Mouse (Mus musculus) hindbrain, embryonic 16.5 days (tissue): Measurements from ENCODE around the gene Rab44. TPM values are rescaled to one million over a fixed set of nuclear protein-coding genes. Genes with fewer than 3 reads are reported as not detected.
"Not testable (repeated sequence)": the region's sequence is repeated elsewhere in the genome, so short reads cannot be mapped to it uniquely, and the experiment has no call there.

Source experiments
- ATAC-seq: fragments of 200-750 bp; cut with Nextera tagmentation; 2 replicates; pipeline ENCODE4 v1.8.0; 2017; ENCODE audit warnings: moderate TSS enrichment, moderate library complexity
- H3K27ac ChIP-seq: fragments of 300-500 bp; sonication (generic); 2 replicates; pipeline ENCODE4 v1.5.1; 2014; ENCODE audit warnings: low read depth, mild to moderate bottlenecking, control low read depth, low read length, moderate library complexity
- H3K27me3 ChIP-seq: fragments of 300-500 bp; sonication (generic); replicated peaks from 2 replicates; pipeline ENCODE4 v1.6.1; 2014; ENCODE audit warnings: low read length; ENCODE audit not compliant: control insufficient read depth, insufficient read depth
- H3K36me3 ChIP-seq: fragments of 300-500 bp; sonication (generic); 2 replicates; pipeline ENCODE4 v1.6.1; 2014; ENCODE audit warnings: mild to moderate bottlenecking, low read length, moderate library complexity, mixed read lengths; ENCODE audit not compliant: control insufficient read depth, insufficient read depth
- H3K4me1 ChIP-seq: fragments of 300-500 bp; sonication (generic); 2 replicates; pipeline ENCODE4 v1.6.1; 2014; ENCODE audit warnings: low read depth, low read length; ENCODE audit not compliant: control insufficient read depth, insufficient read depth
- H3K4me2 ChIP-seq: fragments of 300-500 bp; sonication (generic); 2 replicates; pipeline ENCODE4 v1.6.1; 2014; ENCODE audit warnings: mild to moderate bottlenecking, low read length, control low read depth, moderate library complexity
- H3K4me3 ChIP-seq: fragments of 300-500 bp; sonication (generic); 2 replicates; pipeline ENCODE4 v1.5.1; 2014; ENCODE audit warnings: mild to moderate bottlenecking, low read length, control low read depth, moderate library complexity
- H3K9ac ChIP-seq: fragments of 300-500 bp; sonication (generic); 2 replicates; pipeline ENCODE4 v1.6.1; 2014; ENCODE audit warnings: low read depth, mild to moderate bottlenecking, control low read depth, low read length, moderate library complexity
- H3K9me3 ChIP-seq: fragments of 300-500 bp; sonication (generic); 2 replicates; pipeline ENCODE4 v1.6.1; 2014; ENCODE audit warnings: mild to moderate bottlenecking, low read length, moderate library complexity; ENCODE audit not compliant: control insufficient read depth
- WGBS: fragments of 180-500 bp; shearing (Covaris S2); extraction: QIAGEN DNeasy Blood & Tissue Kit; methylation state at CpG from one replicate; pipeline ENCODE4 v1.1.7; 2014; 5-methylcytosine and 5-hydroxymethylcytosine counted together
- polyA plus RNA-seq: library from polyadenylated mRNA; unstranded; fragments of >200 nt; fragmentation: Nextera tagmentation; extraction: Ambion mirVana; gene quantifications from 2 replicates; pipeline ENCODE4 v1.2.1, GENCODE M21; 2015

The Rab44 gene
- polyA plus RNA-seq, 1 experiment from 2014 or later: 0.06 TPM

- Histone ChIP-seq H3K27ac (peak overlapping the region; percentile 41), H3K36me3 (peaks cover 14% of the 10 kb centered on the region), H3K4me3 (peak overlapping the region; percentile 55), H3K9me3 (no peaks in the 10 kb centered on the region), H3K27me3 (no peaks in the 10 kb centered on the region), H3K4me2 (peak overlapping the region; percentile 55), H3K4me1 (peaks cover 2% of the 10 kb centered on the region; the same call in 1 of the 2 replicates), H3K9ac (peak overlapping the region; percentile 74)
- WGBS: 0% methylated on average over 44 of the region's 44 CpGs
- peak; percentile 90 for ATAC-seq
These were observed 18.7 kb upstream of the Rab44 start for GRCm38 (mm10) chr17:29095201-29095733.

DNA sequence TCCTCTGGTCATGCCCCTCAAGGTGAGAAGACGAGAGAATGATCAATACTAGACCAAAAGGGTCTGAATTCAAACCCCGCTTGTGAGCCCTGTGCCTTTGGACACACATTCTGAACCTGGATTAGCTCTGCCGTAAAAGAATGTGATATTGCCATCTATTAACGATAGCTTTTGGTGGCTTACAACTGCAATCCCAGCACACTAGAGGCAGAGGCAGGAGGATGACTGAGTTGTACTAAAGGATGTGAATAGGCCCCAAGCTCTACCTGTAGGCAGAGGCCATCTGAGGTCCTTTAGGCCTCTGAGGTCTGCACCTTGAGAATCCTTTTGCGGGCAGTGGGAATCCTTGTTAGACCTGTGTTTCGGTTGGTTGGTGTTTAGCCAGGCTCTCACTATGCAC lies 17.7 kb upstream of the Rab44 start:
- Histone ChIP-seq H3K4me2 (no peak overlapping the region; the same call in 1 of the 2 replicates), H3K9ac (no peak overlapping the region)
- 93% methylated on average over 6 of the region's 6 CpGs for WGBS

GRCm38 (mm10) chr17:29096851-29097561 lies 16.9 kb upstream of the Rab44 start:
- Histone ChIP-seq H3K4me3 (no peak overlapping the region), H3K9ac (no peak overlapping the region), H3K4me2 (no peak overlapping the region), H3K9me3 (no peaks in the 10 kb centered on the region), H3K4me1 (peaks cover 2% of the 10 kb centered on the region; the same call in 1 of the 2 replicates), H3K36me3 (peaks cover 17% of the 10 kb centered on the region), H3K27ac (no peak overlapping the region), H3K27me3 (no peaks in the 10 kb centered on the region)
- WGBS: 65% methylated on average over 7 of the region's 7 CpGs
- ATAC-seq: no peak

More for the DNA sequence above, 17.7 kb upstream of the Rab44 start:
- Histone ChIP-seq H3K27me3 (no peaks in the 10 kb centered on the region), H3K9me3 (no peaks in the 10 kb centered on the region), H3K4me1 (peaks cover 2% of the 10 kb centered on the region; the same call in 1 of the 2 replicates), H3K4me3 (no peak overlapping the region), H3K27ac (no peak overlapping the region), H3K36me3 (peaks cover 17% of the 10 kb centered on the region)
- no peak for ATAC-seq

GRCm38 (mm10) chr17:29098291-29098690 lies 15.7 kb upstream of the Rab44 start:
- Histone ChIP-seq H3K9ac (no peak overlapping the region), H3K36me3 (peaks cover 17% of the 10 kb centered on the region), H3K4me2 (no peak overlapping the region), H3K4me3 (no peak overlapping the region), H3K9me3 (no peaks in the 10 kb centered on the region), H3K27ac (no peak overlapping the region), H3K27me3 (no peaks in the 10 kb centered on the region), H3K4me1 (peaks cover 2% of the 10 kb centered on the region; the same call in 1 of the 2 replicates)
- 96% methylated on average over 22 of the region's 24 CpGs for WGBS
- no peak for ATAC-seq

DNA sequence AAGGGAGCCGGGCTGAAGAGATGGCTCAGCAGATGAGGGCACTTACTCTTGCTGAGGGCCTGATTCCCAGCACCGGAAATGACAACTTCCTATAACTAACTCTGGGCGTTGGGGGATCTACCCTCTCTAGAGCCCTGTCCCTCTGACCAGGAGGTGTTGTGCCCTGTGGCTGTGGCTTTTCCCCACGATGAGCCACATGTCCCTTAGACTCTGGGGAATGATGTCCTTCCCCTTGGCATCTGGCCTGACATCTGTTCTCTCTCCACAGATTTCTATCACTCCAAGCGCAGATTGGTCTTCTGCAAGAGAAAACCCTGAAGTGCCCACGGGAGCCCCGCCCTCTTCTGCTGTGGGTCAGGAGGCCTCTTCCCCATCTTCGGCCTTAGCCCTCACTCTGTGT lies 14.9 kb upstream of the Rab44 start:
- no peak overlapping the region for H3K27ac ChIP-seq
- H3K9me3 ChIP-seq: no peaks in the 10 kb centered on the region
- WGBS: 77% methylated on average over 8 of the region's 8 CpGs

DNA sequence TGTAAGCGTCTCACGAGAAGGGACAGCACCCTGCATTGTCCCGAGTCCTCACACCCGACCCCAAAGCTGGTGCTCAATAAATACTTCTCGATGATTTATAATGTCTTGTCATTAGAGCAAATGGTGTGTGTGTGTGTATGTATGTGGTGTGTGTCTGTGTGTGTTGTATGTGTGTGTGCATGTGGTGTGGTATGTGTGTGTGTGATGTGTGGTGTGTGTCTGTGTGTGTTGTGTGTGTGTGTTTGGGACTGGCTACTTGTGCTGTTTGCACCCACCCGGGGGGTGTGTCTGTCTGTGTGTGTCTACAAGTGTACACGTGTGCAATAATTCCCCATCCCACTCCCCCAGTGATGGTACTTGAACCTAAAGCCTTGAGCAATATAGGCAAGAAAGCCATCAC lies 13.3 kb upstream of the Rab44 start:
- Histone ChIP-seq H3K4me1 (peaks cover 1% of the 10 kb centered on the region; the same call in 1 of the 2 replicates), H3K27ac (no peak overlapping the region), H3K9me3 (no peaks in the 10 kb centered on the region), H3K4me3 (no peak overlapping the region), H3K9ac (no peak overlapping the region), H3K36me3 (peaks cover 17% of the 10 kb centered on the region), H3K4me2 (no peak overlapping the region), H3K27me3 (no peaks in the 10 kb centered on the region)
- WGBS: 95% methylated on average over 7 of the region's 7 CpGs
- no peak for ATAC-seq

More for the DNA sequence above, 14.9 kb upstream of the Rab44 start:
- Histone ChIP-seq H3K27me3 (no peaks in the 10 kb centered on the region), H3K4me1 (peaks cover 2% of the 10 kb centered on the region; the same call in 1 of the 2 replicates), H3K9ac (no peak overlapping the region), H3K4me3 (no peak overlapping the region), H3K4me2 (no peak overlapping the region), H3K36me3 (peaks cover 17% of the 10 kb centered on the region)
- no peak for ATAC-seq

DNA sequence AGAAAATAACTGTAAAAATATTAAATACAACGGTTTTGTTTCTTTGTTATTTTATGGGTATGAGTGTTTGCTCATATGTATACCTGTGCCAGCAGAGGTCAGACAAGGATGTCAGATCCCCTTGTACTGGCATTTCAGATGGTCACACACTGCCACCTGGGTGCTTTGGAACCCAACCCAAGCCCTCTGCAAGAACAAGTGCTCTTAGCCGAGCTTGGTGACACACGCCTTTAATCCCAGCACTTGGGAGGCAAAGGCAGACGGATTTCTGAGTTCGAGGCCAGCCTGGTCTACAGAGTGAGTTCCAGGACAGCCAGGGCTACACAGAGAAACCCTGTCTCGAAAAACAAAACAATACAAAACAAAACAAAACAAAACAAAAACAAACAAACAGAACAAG lies 3.6 kb upstream of the Rab44 start:
- 81% methylated on average over 6 of the region's 6 CpGs for WGBS
- H3K36me3 ChIP-seq, H3K9me3 ChIP-seq, H3K4me3 ChIP-seq, H3K4me1 ChIP-seq, H3K9ac ChIP-seq, H3K27me3 ChIP-seq, H3K27ac ChIP-seq, H3K4me2 ChIP-seq, ATAC-seq: not testable (repeated sequence)

DNA sequence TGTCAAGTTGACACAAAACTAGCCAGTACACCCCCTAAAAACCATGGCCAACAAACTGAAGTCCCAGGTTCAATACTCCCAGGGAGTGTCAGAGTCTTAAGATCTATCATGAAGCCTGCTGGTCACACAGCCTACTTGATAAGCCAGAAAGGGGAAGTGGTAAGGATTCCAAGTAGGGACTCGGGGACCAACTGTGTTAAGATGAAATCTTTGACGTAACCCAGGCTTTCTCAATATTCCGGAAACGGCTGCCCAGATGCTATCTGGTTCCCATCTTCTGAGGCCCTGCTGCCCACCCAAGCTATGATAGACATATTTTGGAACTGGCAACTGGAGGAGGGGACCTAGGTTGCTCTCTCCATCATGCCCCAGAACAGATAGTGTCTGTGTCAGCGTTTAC lies 2.6 kb upstream of the Rab44 start:
- WGBS: 91% methylated on average over 5 of the region's 5 CpGs

GRCm38 (mm10) chr17:29116023-29116422 lies 2.1 kb downstream of the Rab44 start:
- Histone ChIP-seq H3K27ac (no peak overlapping the region), H3K4me3 (no peak overlapping the region), H3K27me3 (no peaks in the 10 kb centered on the region), H3K36me3 (no peaks in the 10 kb centered on the region), H3K9ac (no peak overlapping the region), H3K4me2 (no peak overlapping the region), H3K9me3 (no peaks in the 10 kb centered on the region), H3K4me1 (no peaks in the 10 kb centered on the region)
- no peak for ATAC-seq
- 74% methylated on average over 12 of the region's 12 CpGs for WGBS

More for the DNA sequence above, 2.6 kb upstream of the Rab44 start:
- no peak overlapping the region for H3K4me3 ChIP-seq
- H3K9ac ChIP-seq: no peak overlapping the region
- no peaks in the 10 kb centered on the region for H3K4me1 ChIP-seq
- H3K36me3 ChIP-seq: no peaks in the 10 kb centered on the region
- no peak overlapping the region for H3K4me2 ChIP-seq
- ATAC-seq: no peak
- no peaks in the 10 kb centered on the region for H3K9me3 ChIP-seq
- H3K27me3 ChIP-seq: no peaks in the 10 kb centered on the region
- H3K27ac ChIP-seq: no peak overlapping the region
